Mouse (Mus musculus) liver, embryonic 14.5 days (tissue): ENCODE measurements around the gene Ccl5.

Experiments
- CTCF ChIP-seq: IDR thresholded peaks from 2 replicates; pipeline ENCODE4 v1.5.1; 2016; ENCODE audit warnings: antibody characterized with exemption, low read depth, control low read depth
- EP300 ChIP-seq: IDR thresholded peaks from 2 replicates; pipeline ENCODE4 v1.6.1; 2016; ENCODE audit warnings: antibody characterized with exemption, low read depth

DNA sequence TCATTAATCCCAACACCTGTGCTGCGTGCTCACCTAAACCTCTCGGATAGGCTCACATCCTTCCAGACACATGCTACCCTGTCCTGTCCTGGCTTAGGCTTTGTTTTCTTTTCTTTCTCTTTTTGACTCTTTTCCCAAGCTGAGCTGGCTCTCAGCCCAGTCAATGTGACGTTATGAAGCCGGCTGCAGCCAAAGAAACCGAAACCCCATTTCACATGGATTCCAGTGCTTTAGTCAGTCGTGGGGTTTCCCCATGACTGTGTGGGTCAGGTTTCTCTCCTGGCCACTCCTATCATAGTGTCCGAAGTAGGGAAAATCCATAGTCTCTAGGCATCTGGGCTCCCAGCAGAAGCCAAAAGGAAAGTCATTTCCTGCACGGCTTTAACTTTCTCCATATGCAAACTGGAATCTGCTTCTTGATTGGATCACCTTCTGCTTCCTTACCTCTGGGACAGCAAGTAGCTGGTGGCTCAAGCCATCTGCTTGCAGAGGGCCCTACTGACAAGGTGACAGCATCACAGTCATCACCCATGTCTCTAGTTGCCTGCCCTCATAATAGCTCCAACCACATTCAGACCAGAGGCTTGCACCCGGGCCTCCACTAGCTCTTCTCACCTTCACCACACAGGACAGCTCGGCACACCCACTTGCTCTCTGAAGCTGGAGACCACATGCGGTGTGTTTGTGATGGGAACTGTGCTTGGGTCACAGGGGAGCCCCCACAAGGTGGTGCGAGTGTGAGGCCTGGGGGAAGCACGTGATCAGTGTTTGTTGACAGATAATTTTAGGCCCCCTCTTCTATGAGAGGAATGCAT lies 4.5 kb upstream of the Ccl5 start:
- TF ChIP-seq CTCF (no peak), EP300 (no peak)
